In genomic region chr11:100006624-100007023, GRCm38 (mm10) we compare ENCODE assay signal across 16 mouse cellular contexts. TPM values are rescaled to one million over a fixed set of nuclear protein-coding genes. Genes with fewer than 3 reads are reported as not detected.
DNase-seq lines count a peak whose midpoint lies in the region; TF ChIP-seq lines count a peak whose summit lies in the region.
"Had no signal": no experiment of that assay in that cellular context is flagged by ENCODE, and none has a peak within 500 bp of the region (broad histone marks: within the 10 kb centered on the region; RNA-seq: fewer than 3 reads in every experiment).

No protein-coding gene starts in this region.

- H3K4me3 ChIP-seq in heart, embryonic 10.5 days = no peak overlapping the region
- H3K4me3 ChIP-seq in lung, adult 2 months (replicated peaks; ENCODE audit: extremely low read depth, low read depth, low read length) = no peak overlapping the region
- H3K4me3 ChIP-seq in ES-E14 (ENCODE audit: insufficient read depth in 1 of 2, low read depth in 1 of 2, low read length in 2 of 2, poor library complexity in 1 of 2, severe bottlenecking in 1 of 2) = no peak overlapping the region
- H3K4me3 ChIP-seq: midbrain, embryonic 12.5 days had no signal

- no peak overlapping the region for H3K9ac ChIP-seq in ES-E14 (ENCODE audit: insufficient read depth, low read depth, low read length, poor library complexity, severe bottlenecking)
- H3K9ac ChIP-seq: midbrain, embryonic 12.5 days had no signal

- TF ChIP-seq POLR2A in lung, adult 2 months (IDR thresholded peaks at IDR 0.05; ENCODE audit: borderline replicate concordance, extremely low read depth, low read depth, low read length) = no peak

- peak; percentile 74 for DNase-seq in heart, adult 11 months
- DNase-seq in heart, embryonic 10.5 days (ENCODE audit: low spot score) = no peak
- DNase-seq in lung, adult 2 months = no peak
- DNase-seq in lung, postnatal 25 days (ENCODE audit: low spot score) = no peak
- peak; percentile 33 for DNase-seq in ES-E14 (ENCODE audit: low read depth, low spot score)
- peak; percentile 14 for DNase-seq in retina, postnatal 1 day
- DNase-seq in urinary bladder, postnatal 14 days (ENCODE audit: low spot score) = no peak
- no peak for DNase-seq in natural killer cell, adult 2 months (ENCODE audit: low spot score in 2 of 2)
- DNase-seq: embryo, embryonic 11 days; gastrocnemius, postnatal 10 days; kidney, postnatal 10 days had no signal

- H3K4me1 ChIP-seq in heart, embryonic 10.5 days = no peaks in the 10 kb centered on the region
- H3K4me1 ChIP-seq in lung, adult 2 months (ENCODE audit: control insufficient read depth, insufficient read depth, low read length) = no peaks in the 10 kb centered on the region
- no peaks in the 10 kb centered on the region for H3K4me1 ChIP-seq in ES-E14 (ENCODE audit: control insufficient read depth in 2 of 2, insufficient read depth in 2 of 2, low read length in 2 of 2, poor library complexity in 1 of 2)
- H3K4me1 ChIP-seq: midbrain, embryonic 12.5 days had no signal

- H3K27ac ChIP-seq in heart, embryonic 10.5 days = no peak overlapping the region
- no peak overlapping the region for H3K27ac ChIP-seq in ES-E14 (ENCODE audit: insufficient read depth, low read depth, low read length, poor library complexity, severe bottlenecking)
- H3K27ac ChIP-seq: midbrain, embryonic 12.5 days had no signal

- peak; percentile 43 for TF ChIP-seq CTCF in lung, adult 2 months (IDR thresholded peaks at IDR 0.05; ENCODE audit: insufficient read depth, low read length)

- no peaks in the 10 kb centered on the region for H3K36me3 ChIP-seq in heart, embryonic 10.5 days
- H3K36me3 ChIP-seq in ES-E14 (ENCODE audit: control insufficient read depth, insufficient read depth, low read length, poor library complexity, severe bottlenecking) = no peaks in the 10 kb centered on the region
- H3K36me3 ChIP-seq: midbrain, embryonic 12.5 days had no signal

- in situ Hi-C loops in ES-E14 (cut with MboI; ENCODE audit: low sequenced_read_pairs in 2 of 2, unreplicated experiment in 2 of 2) = no loop called here

- H3K9me3 ChIP-seq in heart, embryonic 10.5 days = no peaks in the 10 kb centered on the region
- H3K9me3 ChIP-seq in ES-E14 (ENCODE audit: control insufficient read depth, insufficient read depth, low read depth, low read length) = no peaks in the 10 kb centered on the region

- WGBS in heart, embryonic 10.5 days = 49% methylated on average over 3 of the region's 3 CpGs
- 58% methylated on average over 3 of the region's 3 CpGs for WGBS in lung, adult 2 months

- H3K27me3 ChIP-seq in heart, embryonic 10.5 days (ENCODE audit: insufficient read depth, poor library complexity, severe bottlenecking) = no peaks in the 10 kb centered on the region
- H3K27me3 ChIP-seq: midbrain, embryonic 12.5 days had no signal

TF ChIP-seq in ES-E14, 5 proteins besides CTCF, POLR2A, EP300 and RAD21:
- no peak for TF ChIP-seq CHD2 (IDR thresholded peaks at IDR 0.05; ENCODE audit: low read depth, low read length)
- TF ChIP-seq ZC3H11A (IDR thresholded peaks at IDR 0.05; ENCODE audit: borderline replicate concordance, low read depth, low read length) = no peak
- TF ChIP-seq ZNF384 (IDR thresholded peaks at IDR 0.05; ENCODE audit: low read depth, low read length) = no peak
- no peak for TF ChIP-seq HCFC1 (IDR thresholded peaks at IDR 0.05; ENCODE audit: borderline replicate concordance, insufficient read depth, low read length)
- TF ChIP-seq MAFK (IDR thresholded peaks at IDR 0.05; ENCODE audit: insufficient read depth, low read depth, low read length) = no peak

RNA-seq across cellular contexts. Expression of gene Krt33a, which starts 9.4 kb away (rescaled TPM):
- polyA plus RNA-seq in heart, embryonic 10.5 days (2016; fragmentation: Nextera tagmentation; extraction: Ambion mirVana) = not detected in 2 replicates
- not detected in 2 replicates for polyA plus RNA-seq in lung, adult 2 months (2012; rRNA removed)
- not detected in 2 replicates for total RNA-seq in ES-E14 (2012; rRNA removed)
- total RNA-seq: gastrocnemius, postnatal 10 days; heart, postnatal 25 days had no signal
- polyA plus RNA-seq: liver, embryonic 16.5 days; midbrain, embryonic 12.5 days; spleen, adult 2 months had no signal

RNA-seq across cellular contexts. Expression of gene Krtap17-1, which starts 12.8 kb away (rescaled TPM):
- polyA plus RNA-seq in heart, embryonic 10.5 days (2016; fragmentation: Nextera tagmentation; extraction: Ambion mirVana) = 0.30 TPM in 1 of 2 replicates, not detected in the other
- polyA plus RNA-seq in lung, adult 2 months (2012; rRNA removed) = 5.5 and 8.8 TPM in 2 replicates
- total RNA-seq in ES-E14 (2012; rRNA removed) = not detected in 2 replicates
- total RNA-seq: gastrocnemius, postnatal 10 days; heart, postnatal 25 days had no signal
- polyA plus RNA-seq: liver, embryonic 16.5 days; midbrain, embryonic 12.5 days; spleen, adult 2 months; urinary bladder, adult 2 months had no signal

RNA-seq across cellular contexts. Expression of gene Krtap16-1, which starts 20.2 kb away (rescaled TPM):
- polyA plus RNA-seq in heart, embryonic 10.5 days (2016; fragmentation: Nextera tagmentation; extraction: Ambion mirVana) = not detected in 2 replicates
- not detected in 2 replicates for polyA plus RNA-seq in lung, adult 2 months (2012; rRNA removed)
- total RNA-seq in ES-E14 (2012; rRNA removed) = not detected in 2 replicates
- total RNA-seq: gastrocnemius, postnatal 10 days; heart, postnatal 25 days had no signal
- polyA plus RNA-seq: liver, embryonic 16.5 days; midbrain, embryonic 12.5 days; spleen, adult 2 months; urinary bladder, adult 2 months had no signal

RNA-seq across cellular contexts. Expression of gene Krt33b, which starts 23.0 kb away (rescaled TPM):
- not detected in 2 replicates for polyA plus RNA-seq in heart, embryonic 10.5 days (2016; fragmentation: Nextera tagmentation; extraction: Ambion mirVana)
- polyA plus RNA-seq in lung, adult 2 months (2012; rRNA removed) = not detected in 2 replicates
- not detected in 2 replicates for total RNA-seq in ES-E14 (2012; rRNA removed)
- total RNA-seq: heart, postnatal 25 days had no signal
- polyA plus RNA-seq: liver, embryonic 16.5 days; midbrain, embryonic 12.5 days; spleen, adult 2 months; urinary bladder, adult 2 months had no signal

RNA-seq across cellular contexts. Expression of gene Krtap29-1, which starts 27.8 kb away (rescaled TPM):
- not detected in 2 replicates for polyA plus RNA-seq in heart, embryonic 10.5 days (2016; fragmentation: Nextera tagmentation; extraction: Ambion mirVana)
- not detected in 2 replicates for polyA plus RNA-seq in lung, adult 2 months (2012; rRNA removed)
- not detected in 2 replicates for total RNA-seq in ES-E14 (2012; rRNA removed)
- total RNA-seq: gastrocnemius, postnatal 10 days; heart, postnatal 25 days had no signal
- polyA plus RNA-seq: liver, embryonic 16.5 days; midbrain, embryonic 12.5 days; spleen, adult 2 months; urinary bladder, adult 2 months had no signal

Comparison
In these comparisons a context has a peak if more than half of its experiments do, and no peak if none do; other contexts are left out.
1. DNase-seq: peak in heart, adult 11 months (single experiment), ES-E14 (single experiment) and retina, postnatal 1 day (single experiment); none in heart, embryonic 10.5 days (single experiment), lung, adult 2 months (single experiment), lung, postnatal 25 days (single experiment), urinary bladder, postnatal 14 days (single experiment) and natural killer cell, adult 2 months (0 of 2).